Mouse (Mus musculus): ENCODE data around the gene Dmc1.

DNA sequence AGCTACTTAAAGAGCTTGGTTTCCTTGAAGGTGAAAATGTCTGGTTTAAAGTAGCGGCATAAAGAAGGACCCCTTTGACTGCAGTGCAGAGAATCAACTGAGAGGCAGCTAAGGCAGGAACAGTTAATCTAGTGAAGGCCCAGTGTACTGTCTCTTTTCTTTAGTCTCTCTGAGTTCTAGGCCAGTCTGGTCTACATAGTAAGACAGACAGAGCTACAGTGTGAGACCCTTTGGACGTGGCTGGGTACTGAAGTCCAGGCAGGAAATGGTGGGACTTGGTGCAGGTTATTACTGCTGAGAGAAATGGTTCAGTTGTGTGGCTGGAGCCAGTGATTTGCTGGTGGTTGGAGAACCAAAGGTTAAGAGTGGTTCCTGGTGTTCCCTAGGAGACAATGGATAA is 56.7 kb downstream of the Dmc1 start:
- TF ChIP-seq POLR2A (IDR thresholded peaks at IDR 0.05; ENCODE audit: insufficient read length, low read depth) (no peak), MYOG (IDR thresholded peaks at IDR 0.05; ENCODE audit: control insufficient read depth in 1 of 3, insufficient read depth in 1 of 3, insufficient read length in 2 of 3, low read depth in 2 of 3) (no peak), USF1 (IDR thresholded peaks at IDR 0.05; ENCODE audit: low read depth) (no peak), POLR2AphosphoS2 (IDR thresholded peaks at IDR 0.05; ENCODE audit: insufficient read length, low read depth) (no peak), SRF (IDR thresholded peaks at IDR 0.05; ENCODE audit: control insufficient read depth, insufficient read length, low read depth) (no peak), E2F4 (IDR thresholded peaks at IDR 0.05; ENCODE audit: insufficient read depth) (no peak)

Measured in myocyte (in vitro differentiated cells).